Mouse (Mus musculus) embryonic facial prominence, embryonic 11.5 days (tissue): ENCODE data around the gene Ephb1. TPM values are rescaled to one million over a fixed set of nuclear protein-coding genes. Genes with fewer than 3 reads are reported as not detected.

Source experiments
- ATAC-seq: fragments of 200-750 bp; cut with Nextera tagmentation; replicated peaks from 2 replicates; pipeline ENCODE4 v1.8.0; 2017; ENCODE audit warnings: low read depth; ENCODE audit not compliant: insufficient number of reproducible peaks, low FRiP score, low TSS enrichment
- DNase-seq: peaks from one replicate; pipeline ENCODE4 v3.0.0-alpha.2; 2015; ENCODE audit warnings: low spot score
- H3K27ac ChIP-seq: fragments of 300-500 bp; sonication (generic); replicated peaks from 2 replicates; pipeline ENCODE4 v1.5.1; 2014; ENCODE audit warnings: mild to moderate bottlenecking, low read depth, low read length, control low read depth
- H3K27me3 ChIP-seq: fragments of 300-500 bp; sonication (generic); 2 replicates; pipeline ENCODE4 v1.6.1; 2014; ENCODE audit warnings: mild to moderate bottlenecking, low read length, moderate library complexity, mixed read lengths; ENCODE audit not compliant: control insufficient read depth, insufficient read depth
- H3K36me3 ChIP-seq: fragments of 300-500 bp; sonication (generic); replicated peaks from 2 replicates; pipeline ENCODE4 v1.6.1; 2014; ENCODE audit warnings: low read depth, mild to moderate bottlenecking, low read length, moderate library complexity, mixed read lengths; ENCODE audit not compliant: control insufficient read depth, insufficient read depth
- H3K4me1 ChIP-seq: fragments of 300-500 bp; sonication (generic); 2 replicates; pipeline ENCODE4 v1.6.1; 2014; ENCODE audit warnings: low read length, mixed read lengths; ENCODE audit not compliant: control insufficient read depth, insufficient read depth
- H3K4me2 ChIP-seq: fragments of 300-500 bp; sonication (generic); 2 replicates; pipeline ENCODE4 v1.6.1; 2014; ENCODE audit warnings: low read depth, mild to moderate bottlenecking, control low read depth, low read length, moderate library complexity
- H3K4me3 ChIP-seq: fragments of 300-500 bp; sonication (generic); 2 replicates; pipeline ENCODE4 v1.5.1; 2014; ENCODE audit warnings: low read depth, low read length, control low read depth
- H3K9ac ChIP-seq: fragments of 300-500 bp; sonication (generic); replicated peaks from 2 replicates; pipeline ENCODE4 v1.6.1; 2014; ENCODE audit warnings: mild to moderate bottlenecking, control low read depth, low read length
- H3K9me3 ChIP-seq: fragments of 300-500 bp; sonication (generic); replicated peaks from 2 replicates; pipeline ENCODE4 v1.6.1; 2016; ENCODE audit warnings: mild to moderate bottlenecking, low read length, inconsistent platforms, mixed read lengths; ENCODE audit not compliant: control insufficient read depth
- whole genome bisulfite sequencing: fragments of 180-500 bp; shearing (Covaris S2); extraction: QIAGEN DNeasy Blood & Tissue Kit; methylation state at CpG from one replicate; pipeline ENCODE4 v1.1.7; 2014; 5-methylcytosine and 5-hydroxymethylcytosine counted together
- polyA plus RNA-seq: library from polyadenylated mRNA; unstranded; fragments of >200 nt; fragmentation: Nextera tagmentation; extraction: Ambion mirVana; gene quantifications from 2 replicates; pipeline ENCODE4 v1.2.1, GENCODE M21; 2014

Gene Ephb1
- polyA plus RNA-seq, 1 experiment from 2014 or later: 6.6 TPM

- no peak for DNase-seq
- H3K27me3 ChIP-seq: no peaks in the 10 kb centered on the region
- 69% methylated on average over 11 of the region's 11 CpGs for WGBS
Observed at GRCm38 (mm10) chr9:102189406-102189805, 165.1 kb downstream of the Ephb1 start.

DNA sequence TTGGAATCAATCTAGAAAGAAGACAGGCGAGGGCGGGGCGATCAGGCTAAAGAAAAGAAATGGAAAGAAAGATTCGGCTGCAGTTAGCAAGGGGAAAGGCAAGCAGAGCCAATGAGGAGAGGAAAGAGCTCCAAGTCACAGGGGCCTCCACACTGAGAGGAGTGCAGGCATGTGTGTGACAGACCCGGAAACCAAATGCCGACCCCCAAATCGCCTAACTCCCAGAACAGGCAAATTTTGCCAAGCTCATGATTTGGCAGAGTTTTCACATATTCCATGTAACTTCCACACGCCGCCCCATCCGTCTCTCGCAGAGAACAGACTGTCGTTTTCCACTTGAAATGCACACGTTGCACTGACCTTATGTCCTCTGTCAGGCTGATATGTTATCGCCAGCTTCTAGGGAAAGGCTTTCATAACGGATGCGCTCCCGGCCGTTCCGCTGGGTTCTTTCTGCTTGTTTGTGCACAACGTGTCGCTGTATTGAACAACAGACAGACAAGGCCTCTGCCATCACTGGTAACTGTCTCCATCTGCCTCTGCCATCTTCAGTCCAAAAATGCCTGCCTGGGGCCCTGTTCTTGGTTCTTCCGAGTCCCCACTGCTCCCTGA, 170.7 kb downstream of the Ephb1 start:
- Histone ChIP-seq H3K27ac (no peak overlapping the region), H3K36me3 (no peaks in the 10 kb centered on the region), H3K4me2 (no peak overlapping the region), H3K4me3 (no peak overlapping the region), H3K9me3 (no peaks in the 10 kb centered on the region), H3K9ac (no peak overlapping the region), H3K27me3 (no peaks in the 10 kb centered on the region), H3K4me1 (peaks cover 5% of the 10 kb centered on the region)
- ATAC-seq: no peak
- DNase-seq: no peak
- 80% methylated on average over 22 of the region's 22 CpGs for WGBS

More at GRCm38 (mm10) chr9:102189406-102189805, 165.1 kb downstream of the Ephb1 start:
- Histone ChIP-seq H3K4me1 (no peaks in the 10 kb centered on the region), H3K9me3 (no peaks in the 10 kb centered on the region), H3K9ac (no peak overlapping the region), H3K4me2 (no peak overlapping the region), H3K36me3 (no peaks in the 10 kb centered on the region), H3K27ac (no peak overlapping the region), H3K4me3 (no peak overlapping the region)
- ATAC-seq: no peak

DNA sequence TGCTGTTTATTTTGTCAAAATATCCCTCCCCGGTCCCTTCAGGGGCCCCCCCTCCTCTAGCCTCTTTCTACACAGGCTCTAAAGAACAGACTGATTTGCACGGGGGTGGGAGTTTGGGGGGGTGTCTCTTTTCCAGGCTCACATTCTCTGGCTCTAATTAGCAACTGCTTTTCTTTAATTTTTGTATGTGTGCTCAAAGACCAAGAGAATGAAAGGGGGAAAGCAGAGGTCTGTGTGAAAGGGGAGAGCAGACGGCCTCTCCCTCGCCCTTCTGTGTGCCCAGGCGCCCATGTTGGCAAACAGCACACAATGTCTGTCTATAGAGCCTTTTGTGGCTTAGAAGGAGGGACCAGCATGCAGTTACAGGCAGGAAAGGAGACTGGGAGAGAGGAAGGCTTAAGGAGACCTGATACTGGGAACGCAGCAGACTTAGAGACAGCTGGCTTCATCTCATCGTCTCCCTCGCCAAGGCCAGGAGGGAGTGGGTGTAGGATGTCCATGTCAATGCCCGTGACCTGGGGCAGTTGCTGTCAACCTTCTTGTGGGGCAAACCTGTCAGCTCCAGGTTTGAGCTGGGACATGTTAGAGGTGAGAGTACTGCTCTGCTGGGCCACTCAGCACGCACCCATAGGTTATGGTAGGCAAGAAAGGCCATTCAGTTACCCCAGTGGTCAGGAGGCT, 172.5 kb downstream of the Ephb1 start:
- Histone ChIP-seq H3K4me1 (peaks cover 5% of the 10 kb centered on the region), H3K9ac (peak overlapping the region; percentile 25; the same call in 1 of the 2 replicates), H3K27me3 (no peaks in the 10 kb centered on the region), H3K27ac (no peak overlapping the region; the same call in 1 of the 2 replicates), H3K36me3 (no peaks in the 10 kb centered on the region), H3K4me2 (no peak overlapping the region), H3K9me3 (no peaks in the 10 kb centered on the region), H3K4me3 (no peak overlapping the region)
- peak; percentile 10 for DNase-seq
- WGBS: 47% methylated on average over 10 of the region's 10 CpGs
- ATAC-seq: peak; percentile 50

- ATAC-seq: peak; percentile 61
- Histone ChIP-seq H3K4me1 (peaks cover 5% of the 10 kb centered on the region), H3K4me2 (no peak overlapping the region), H3K27me3 (no peaks in the 10 kb centered on the region), H3K27ac (no peak overlapping the region), H3K36me3 (no peaks in the 10 kb centered on the region), H3K9me3 (no peaks in the 10 kb centered on the region), H3K4me3 (no peak overlapping the region), H3K9ac (no peak overlapping the region)
- no peak for DNase-seq
- 36% methylated on average over 3 of the region's 3 CpGs for WGBS
Observed at GRCm38 (mm10) chr9:102181276-102181675, 173.2 kb downstream of the Ephb1 start.

- no peak overlapping the region for H3K27ac ChIP-seq
- 42% methylated on average over 2 of the region's 2 CpGs for WGBS
- no peaks in the 10 kb centered on the region for H3K36me3 ChIP-seq
- no peak overlapping the region for H3K4me3 ChIP-seq
- H3K4me2 ChIP-seq: no peak overlapping the region
- no peak for DNase-seq
- no peaks in the 10 kb centered on the region for H3K9me3 ChIP-seq
- H3K4me1 ChIP-seq: peaks cover 5% of the 10 kb centered on the region
- H3K27me3 ChIP-seq: no peaks in the 10 kb centered on the region
- ATAC-seq: no peak; the same call in 1 of the 2 replicates
- H3K9ac ChIP-seq: no peak overlapping the region
Observed at GRCm38 (mm10) chr9:102180486-102180885, 174.0 kb downstream of the Ephb1 start.

DNA sequence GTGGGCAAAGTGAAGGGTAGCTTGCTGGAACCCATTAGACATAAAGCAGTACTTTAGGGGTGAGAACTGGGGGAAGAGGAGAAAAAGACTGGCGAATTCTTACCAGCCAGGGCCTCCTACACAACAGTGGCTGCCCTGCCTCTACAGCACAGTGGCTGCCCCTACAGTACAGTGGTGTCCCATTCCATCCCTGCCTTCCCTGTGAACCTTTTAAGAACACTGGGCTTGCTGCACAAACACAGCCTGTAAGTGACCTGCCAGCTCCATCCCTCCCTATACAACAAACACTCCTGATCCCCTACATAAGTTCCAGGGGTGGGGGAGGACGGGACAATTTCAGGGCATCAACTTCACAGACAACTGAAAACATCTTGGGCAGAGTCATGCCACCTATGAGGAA, 174.4 kb downstream of the Ephb1 start:
- Histone ChIP-seq H3K4me1 (peaks cover 5% of the 10 kb centered on the region), H3K27me3 (no peaks in the 10 kb centered on the region), H3K27ac (no peak overlapping the region), H3K4me3 (no peak overlapping the region), H3K9me3 (no peaks in the 10 kb centered on the region), H3K4me2 (no peak overlapping the region), H3K36me3 (no peaks in the 10 kb centered on the region), H3K9ac (no peak overlapping the region)
- DNase-seq: peak; percentile 8
- WGBS: 68% methylated on average over 2 of the region's 2 CpGs
- ATAC-seq: no peak

DNA sequence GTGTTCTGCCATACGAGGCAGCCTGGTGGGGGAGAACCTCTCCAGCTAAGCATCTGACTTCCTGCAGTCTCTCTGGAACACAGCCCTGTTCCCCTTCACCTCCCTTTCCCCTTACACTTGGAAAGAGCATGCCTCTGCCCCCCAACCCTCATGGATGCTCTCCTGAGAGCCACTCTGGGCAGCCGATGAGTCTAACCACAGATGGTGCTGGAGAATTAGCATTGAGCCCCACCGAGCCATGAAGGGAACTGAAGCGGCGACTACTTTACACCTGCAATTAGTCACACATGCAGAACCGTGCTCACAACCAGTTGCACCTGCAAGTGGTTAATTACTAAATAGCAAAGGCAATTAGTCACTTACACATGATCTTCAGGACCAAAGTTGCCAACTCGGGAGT, 184.8 kb downstream of the Ephb1 start:
- Histone ChIP-seq H3K27ac (no peak overlapping the region), H3K36me3 (no peaks in the 10 kb centered on the region), H3K4me2 (no peak overlapping the region), H3K27me3 (no peaks in the 10 kb centered on the region), H3K4me3 (no peak overlapping the region), H3K9me3 (no peaks in the 10 kb centered on the region), H3K9ac (no peak overlapping the region), H3K4me1 (no peaks in the 10 kb centered on the region)
- 74% methylated on average over 7 of the region's 7 CpGs for WGBS
- DNase-seq (no peak), ATAC-seq (no peak)

DNA sequence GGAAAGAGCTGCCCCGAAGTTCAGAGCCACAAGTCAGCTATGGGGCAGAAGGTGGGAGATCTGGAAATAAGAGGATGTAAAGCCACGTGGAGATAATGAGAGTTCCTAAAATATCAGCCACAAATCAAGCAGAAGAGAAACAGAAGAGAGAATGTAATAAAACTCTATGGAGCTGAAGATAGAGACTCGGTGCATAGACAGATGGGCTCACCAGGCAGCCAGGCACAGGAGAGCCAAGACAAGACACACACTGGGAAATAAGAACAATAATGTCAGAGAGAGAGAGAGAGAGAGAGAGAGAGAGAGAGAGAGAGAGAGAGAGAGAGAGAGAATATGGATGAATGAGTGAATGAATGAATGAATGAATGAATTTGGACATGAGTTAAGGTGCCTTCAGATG, 198.6 kb downstream of the Ephb1 start:
- Histone ChIP-seq H3K4me3 (no peak overlapping the region), H3K27ac (no peak overlapping the region), H3K9me3 (no peaks in the 10 kb centered on the region), H3K4me2 (no peak overlapping the region), H3K9ac (no peak overlapping the region), H3K4me1 (no peaks in the 10 kb centered on the region), H3K27me3 (no peaks in the 10 kb centered on the region), H3K36me3 (no peaks in the 10 kb centered on the region)
- WGBS: 88% methylated on average over 3 of the region's 3 CpGs
- no peak for ATAC-seq
- DNase-seq: no peak
